Mouse (Mus musculus): ENCODE measurements around the gene Mpp4.

GRCm38 (mm10) chr1:59187786-59188185 is 24.6 kb upstream of the Mpp4 start:
- TF ChIP-seq CTCF (IDR thresholded peaks at IDR 0.05; ENCODE audit: low read depth, low read length) (no peak), POLR2A (IDR thresholded peaks at IDR 0.05; ENCODE audit: extremely low read depth, insufficient read depth, low read length) (no peak)
